Mouse (Mus musculus) urinary bladder, postnatal 14 days (tissue): Measurements from ENCODE around the gene Ttc22.
A peak's percentile ranks its signal among the peaks of the same experiment; 100 is the strongest.

ENCODE experiments used
- DNase-seq: peaks from one replicate; pipeline ENCODE4 v3.0.0; 2021; ENCODE audit warnings: low spot score

The Ttc22 gene

GRCm38 (mm10) chr4:106663956-106664470, 41.8 kb downstream of the Ttc22 start:
- DNase-seq: no peak

- no peak for DNase-seq
Measured at GRCm38 (mm10) chr4:106664697-106665096, 42.5 kb downstream of the Ttc22 start.

- DNase-seq: no peak
Measured at GRCm38 (mm10) chr4:106665269-106665668, 43.0 kb downstream of the Ttc22 start.

GRCm38 (mm10) chr4:106665673-106666072, 43.4 kb downstream of the Ttc22 start:
- DNase-seq: no peak

- DNase-seq: no peak
Measured at GRCm38 (mm10) chr4:106666546-106666945, 44.3 kb downstream of the Ttc22 start.

GRCm38 (mm10) chr4:106676749-106677148, 54.5 kb downstream of the Ttc22 start:
- DNase-seq: no peak

GRCm38 (mm10) chr4:106678442-106679118, 56.3 kb downstream of the Ttc22 start, which contains the start of gene Ttc4:
Gene Ttc4 (minus strand): TSS chr4:106678944.
- peak; percentile 92 for DNase-seq

- no peak for DNase-seq
Measured at GRCm38 (mm10) chr4:106679152-106679551, 56.9 kb downstream of the Ttc22 start.

GRCm38 (mm10) chr4:106680955-106681354, 58.7 kb downstream of the Ttc22 start:
- no peak for DNase-seq

GRCm38 (mm10) chr4:106688636-106689296, 66.5 kb downstream of the Ttc22 start:
- DNase-seq: no peak
